Mouse (Mus musculus) gastrocnemius, adult 2 months (tissue): ENCODE data around the gene Zmat5. TPM values are rescaled to one million over a fixed set of nuclear protein-coding genes. Genes with fewer than 3 reads are reported as not detected.

Source experiments
- DNase-seq: peaks from one replicate; pipeline ENCODE4 v3.0.0; 2022
- H3K27ac ChIP-seq: fragments of 200-600 bp; 2 replicates; pipeline ENCODE4 v1.8.1; 2022; ENCODE audit warnings: mild to moderate bottlenecking
- H3K4me3 ChIP-seq: fragments of 200-600 bp; 2 replicates; pipeline ENCODE4 v1.8.1; 2022; ENCODE audit warnings: mild to moderate bottlenecking, moderate library complexity
- CTCF ChIP-seq: fragments of 200-600 bp; IDR thresholded peaks from 2 replicates; pipeline ENCODE4 v1.8.1; 2022; ENCODE audit warnings: antibody characterized with exemption, mild to moderate bottlenecking, moderate library complexity
- intact Hi-C: fragments of 180-260 bp; cut with DNase I; formaldehyde crosslinking; loops from one replicate; pipeline ENCODE4 v1.15.1; 2025
- total RNA-seq, 2 experiments: library from RNA; stranded (reverse); gene quantifications; 2 replicates each; pipeline ENCODE4 v1.2.3; 2021

Gene Zmat5
- total RNA-seq, 2 experiments from 2014 or later, result 23.3 to 28.5 TPM

DNA sequence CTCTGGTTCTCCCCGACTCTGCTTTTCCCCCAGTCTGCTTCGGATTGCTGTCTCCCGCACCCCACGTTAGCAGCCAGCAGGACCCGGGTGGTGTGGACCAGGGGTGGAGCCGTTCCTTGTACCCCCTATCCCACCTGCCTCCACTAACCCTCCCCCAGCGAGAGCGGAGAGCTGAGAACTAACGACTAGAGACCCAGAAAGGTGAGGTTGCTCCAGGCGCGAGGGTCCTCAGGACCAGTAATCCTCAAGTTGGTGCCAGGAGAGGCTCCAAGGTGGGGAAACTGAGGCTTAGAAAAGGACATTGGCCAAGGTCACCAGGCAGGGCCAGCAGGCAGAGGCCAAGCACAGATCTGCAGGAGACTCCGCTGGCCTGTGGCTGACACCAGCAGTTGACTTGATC, 42.8 kb downstream of the Zmat5 start:
- TF ChIP-seq CTCF, result no peak
- no peak for DNase-seq
- intact Hi-C loops, result no loop called here
- H3K27ac ChIP-seq, result no peak overlapping the region
- peak overlapping the region; percentile 66 for H3K4me3 ChIP-seq

DNA sequence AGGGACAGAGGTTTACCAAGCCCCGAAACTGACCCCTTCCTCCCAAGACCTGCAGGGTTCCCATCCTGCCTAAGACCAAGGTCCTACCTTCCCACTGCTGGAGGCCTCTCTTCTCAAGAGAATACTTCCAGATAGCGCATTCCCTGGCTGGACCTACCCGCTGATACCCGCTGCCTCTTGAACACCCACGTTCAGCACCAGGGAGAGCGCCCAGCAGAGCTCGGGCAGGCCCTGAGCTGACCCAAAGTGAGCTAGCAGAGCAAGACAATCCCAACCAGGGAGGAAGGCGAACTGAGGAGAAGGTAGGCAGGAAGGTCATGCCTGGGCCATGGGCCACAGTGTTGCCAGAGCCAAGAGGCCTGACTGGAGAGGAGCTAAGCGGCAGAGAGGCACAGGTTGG, 45.8 kb downstream of the Zmat5 start:
- H3K27ac ChIP-seq, result no peak overlapping the region
- intact Hi-C loops, result no loop called here
- H3K4me3 ChIP-seq, result no peak overlapping the region
- TF ChIP-seq CTCF, result no peak
- DNase-seq, result peak; percentile 72

DNA sequence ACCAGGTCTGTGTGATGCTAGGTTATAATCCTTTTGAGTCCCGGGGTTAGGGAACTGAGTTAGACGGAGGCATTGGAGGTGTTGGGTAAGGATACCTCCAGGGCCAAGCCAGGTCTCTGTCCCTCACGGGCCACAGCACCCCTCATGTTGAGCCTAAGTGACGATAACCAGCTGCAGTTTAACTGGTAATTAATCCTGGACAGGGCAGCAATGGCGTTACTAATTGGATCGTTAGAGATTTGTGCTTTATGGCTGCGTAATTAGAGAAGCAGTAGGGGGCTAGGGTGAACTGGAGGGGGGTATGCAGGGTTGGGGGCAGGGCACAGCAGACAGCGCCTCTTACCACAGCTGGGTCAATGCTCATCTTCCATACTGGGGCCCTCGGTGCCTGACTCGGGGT, 48.4 kb downstream of the Zmat5 start:
- Histone ChIP-seq H3K27ac (no peak overlapping the region), H3K4me3 (no peak overlapping the region)
- no peak for DNase-seq
- TF ChIP-seq CTCF, result no peak
- intact Hi-C loops, result no loop called here

DNA sequence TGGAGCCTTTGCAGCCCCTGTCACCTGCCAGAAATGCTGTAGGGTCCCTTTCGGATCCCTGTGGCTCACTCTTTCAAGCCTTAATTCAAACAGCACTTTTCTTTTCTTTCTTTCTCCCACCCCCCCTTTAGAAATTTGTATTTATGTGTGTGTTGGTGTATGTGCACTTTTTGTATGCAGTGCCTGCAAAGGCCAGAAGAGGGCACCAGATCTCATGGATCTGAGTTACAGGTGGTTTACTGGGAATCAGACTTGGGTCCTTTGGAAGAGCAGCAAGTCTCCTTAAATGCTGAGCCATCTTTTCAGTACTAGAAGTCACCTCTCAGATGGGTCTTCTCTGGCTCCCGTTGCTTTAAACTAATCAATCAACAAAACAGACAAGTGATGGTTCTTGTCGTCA, 49.6 kb downstream of the Zmat5 start:
- intact Hi-C loops, result no loop called here
- Histone ChIP-seq H3K27ac (no peak overlapping the region), H3K4me3 (no peak overlapping the region)
- DNase-seq, result no peak
- peak; percentile 34; the same call in 1 of the 2 replicates for TF ChIP-seq CTCF

DNA sequence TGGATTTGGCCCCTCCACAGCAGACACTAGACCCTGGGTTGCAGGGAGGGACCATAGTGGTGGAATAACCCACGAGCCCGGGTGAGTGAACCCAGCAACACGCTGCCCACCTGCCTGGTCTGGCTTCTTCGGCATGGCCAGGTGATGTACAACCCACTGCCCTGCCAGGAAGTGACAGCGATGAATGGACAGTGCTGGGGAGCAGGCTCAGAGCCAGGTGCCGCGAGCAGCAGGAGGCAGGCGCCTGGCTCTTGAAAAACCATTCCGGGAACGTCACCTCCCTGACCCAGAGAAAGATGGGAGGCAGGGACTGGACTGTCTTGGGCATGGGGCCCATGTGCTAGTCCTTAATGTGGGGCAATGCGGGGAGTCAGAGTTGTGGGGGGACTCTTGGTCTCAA, 50.4 kb downstream of the Zmat5 start:
- intact Hi-C loops, result no loop called here
- Histone ChIP-seq H3K27ac (no peak overlapping the region), H3K4me3 (no peak overlapping the region)
- no peak for DNase-seq
- no peak for TF ChIP-seq CTCF

DNA sequence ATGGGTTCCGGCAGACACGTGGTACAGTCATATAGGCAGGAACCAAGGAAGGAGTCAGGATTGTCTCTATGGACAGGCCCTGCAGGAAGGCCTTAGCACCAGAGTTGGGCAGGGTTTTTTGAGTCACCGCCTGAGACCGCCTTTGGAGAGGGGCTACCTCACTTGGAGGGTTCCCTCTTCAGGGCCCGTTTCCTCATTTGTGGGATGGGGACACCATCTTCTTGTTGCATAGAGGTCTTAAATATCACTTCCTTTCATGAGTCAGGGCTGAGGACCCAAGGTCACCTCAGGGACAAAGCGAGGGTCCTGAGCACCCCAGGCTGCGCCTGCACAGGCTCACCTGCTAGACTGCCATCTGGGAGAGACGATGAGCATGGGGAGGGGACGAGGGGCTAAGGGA, 52.0 kb downstream of the Zmat5 start:
- no peak for TF ChIP-seq CTCF
- H3K27ac ChIP-seq, result no peak overlapping the region
- no peak for DNase-seq

DNA sequence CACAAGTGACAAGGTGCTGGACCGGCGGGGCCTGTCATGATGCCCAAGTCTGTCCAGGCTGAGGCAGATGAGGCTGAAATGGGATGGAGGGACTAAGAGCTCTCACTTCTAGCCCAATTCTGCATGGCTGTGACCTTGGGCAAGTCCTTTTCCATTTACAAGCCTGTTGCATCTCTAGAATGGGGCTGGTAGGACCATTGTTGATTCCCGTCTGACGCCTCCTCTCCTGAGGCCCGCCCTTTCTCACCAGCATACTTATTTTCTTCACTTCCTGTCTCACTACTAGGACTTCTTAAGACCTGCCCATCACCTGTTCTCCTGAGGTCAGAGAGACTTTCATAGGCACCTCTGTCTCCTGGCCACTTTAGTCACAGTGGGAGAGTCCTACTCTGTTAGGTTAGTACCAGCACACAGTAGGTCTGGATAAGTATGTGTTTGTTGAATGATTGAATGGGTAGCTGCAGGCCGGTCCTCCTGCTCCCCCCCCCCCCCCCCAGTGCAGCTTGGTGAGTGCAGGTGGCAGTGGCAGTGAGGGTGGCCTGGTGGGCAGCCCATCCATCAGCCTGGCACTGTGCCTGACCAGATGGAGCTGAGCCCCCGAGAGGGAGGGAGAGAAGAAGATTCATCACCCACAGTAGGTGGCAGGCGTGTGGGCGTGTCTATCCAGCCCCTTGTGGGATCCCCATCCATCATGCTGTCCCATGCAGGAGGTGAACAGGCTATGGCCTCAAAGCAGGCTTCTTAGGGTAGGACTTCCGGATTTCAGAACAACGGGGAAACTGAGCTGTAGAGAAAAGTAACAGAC, 52.7 kb downstream of the Zmat5 start:
- DNase-seq, result no peak
- TF ChIP-seq CTCF, result no peak
- H3K4me3 ChIP-seq, result no peak overlapping the region
- H3K27ac ChIP-seq, result no peak overlapping the region
- intact Hi-C loops, result no loop called here

More for the DNA sequence above, 52.0 kb downstream of the Zmat5 start:
- intact Hi-C loops, result no loop called here
- H3K4me3 ChIP-seq, result no peak overlapping the region

DNA sequence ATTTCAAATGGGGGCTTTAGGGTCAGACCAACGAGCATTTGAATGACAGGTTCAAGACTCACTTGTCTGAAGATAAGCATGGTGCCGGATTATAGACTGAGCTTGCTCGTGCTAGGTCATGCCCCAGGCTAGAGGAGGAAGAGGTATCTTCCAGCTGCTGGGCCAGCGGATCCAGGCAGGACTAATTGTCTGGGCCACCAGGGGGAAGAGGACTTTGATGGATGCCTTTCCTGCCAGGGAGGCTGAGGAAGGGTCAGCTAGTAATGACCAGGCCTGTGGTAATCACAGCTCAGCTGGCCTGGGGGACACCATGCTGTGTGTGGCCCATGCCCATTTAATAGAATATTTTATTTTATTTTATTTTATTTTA, 53.3 kb downstream of the Zmat5 start:
- no peak for DNase-seq
- intact Hi-C loops, result no loop called here

DNA sequence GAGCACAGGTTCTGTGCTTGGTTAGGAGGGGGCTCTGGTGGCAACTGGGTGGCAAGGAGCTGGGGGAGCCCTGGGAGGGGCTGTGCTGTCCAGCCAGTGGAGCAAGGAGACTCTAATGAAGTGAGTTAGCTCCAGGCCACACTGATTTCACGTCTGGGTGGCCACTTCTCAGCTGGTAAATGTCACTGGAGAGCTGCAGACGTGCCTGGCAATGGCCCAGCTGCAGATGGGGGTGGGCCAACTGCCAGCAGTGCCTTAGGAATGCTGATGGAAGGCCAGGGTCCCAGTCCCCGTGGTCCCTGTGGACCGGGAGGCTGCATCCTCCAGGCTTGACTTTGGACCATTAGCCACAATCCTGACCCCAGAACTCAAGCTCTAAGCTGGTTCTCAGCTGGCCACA, 56.0 kb downstream of the Zmat5 start:
- Histone ChIP-seq H3K4me3 (no peak overlapping the region), H3K27ac (no peak overlapping the region)
- intact Hi-C loops, result no loop called here
- no peak for DNase-seq
- no peak for TF ChIP-seq CTCF

More for the DNA sequence above, 53.3 kb downstream of the Zmat5 start:
- Histone ChIP-seq H3K4me3 (no peak overlapping the region), H3K27ac (no peak overlapping the region)
- TF ChIP-seq CTCF, result no peak

DNA sequence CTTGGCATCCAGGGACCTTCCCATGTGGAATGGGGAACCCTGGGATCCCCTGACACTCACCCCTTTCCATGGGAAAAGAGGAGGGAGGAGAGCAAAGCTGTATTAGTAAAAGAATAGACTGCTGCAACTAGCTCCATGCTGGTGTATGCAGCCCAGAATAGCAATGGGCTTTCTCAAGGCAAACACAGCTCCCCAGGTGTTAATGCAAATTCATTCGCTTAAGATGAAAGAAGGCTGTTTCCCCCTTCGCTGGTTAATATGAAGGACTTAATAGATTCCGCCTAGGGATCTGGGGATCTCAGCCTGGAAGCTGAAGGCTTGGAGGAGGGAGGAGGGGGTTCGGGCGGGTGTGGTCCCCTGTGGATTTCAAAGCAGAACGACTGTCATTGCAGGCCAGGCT, 57.5 kb downstream of the Zmat5 start:
- DNase-seq, result no peak
- Histone ChIP-seq H3K27ac (no peak overlapping the region), H3K4me3 (no peak overlapping the region)
- intact Hi-C loops, result no loop called here
- no peak for TF ChIP-seq CTCF

DNA sequence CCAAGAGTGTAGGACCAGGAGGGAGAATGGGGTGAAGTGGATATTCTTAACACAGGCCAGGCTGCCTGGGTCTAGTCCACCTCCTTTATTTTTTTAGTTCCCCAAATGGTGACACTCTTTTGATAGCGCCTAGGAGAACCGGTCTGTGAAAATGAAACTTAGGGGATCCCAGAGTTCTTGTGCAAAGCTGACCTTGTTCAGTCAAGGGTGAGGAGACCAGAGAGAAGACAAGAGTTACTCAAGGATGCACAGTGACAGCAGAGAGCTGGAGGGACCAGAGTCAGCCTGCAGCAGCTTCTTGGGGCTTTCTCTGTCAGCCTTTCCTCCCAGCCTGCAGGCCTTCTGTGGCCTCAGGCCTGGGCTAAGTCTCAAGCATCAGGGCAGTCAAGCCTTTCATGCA, 58.0 kb downstream of the Zmat5 start:
- no peak overlapping the region for H3K4me3 ChIP-seq
- intact Hi-C loops, result no loop called here
- TF ChIP-seq CTCF, result no peak

DNA sequence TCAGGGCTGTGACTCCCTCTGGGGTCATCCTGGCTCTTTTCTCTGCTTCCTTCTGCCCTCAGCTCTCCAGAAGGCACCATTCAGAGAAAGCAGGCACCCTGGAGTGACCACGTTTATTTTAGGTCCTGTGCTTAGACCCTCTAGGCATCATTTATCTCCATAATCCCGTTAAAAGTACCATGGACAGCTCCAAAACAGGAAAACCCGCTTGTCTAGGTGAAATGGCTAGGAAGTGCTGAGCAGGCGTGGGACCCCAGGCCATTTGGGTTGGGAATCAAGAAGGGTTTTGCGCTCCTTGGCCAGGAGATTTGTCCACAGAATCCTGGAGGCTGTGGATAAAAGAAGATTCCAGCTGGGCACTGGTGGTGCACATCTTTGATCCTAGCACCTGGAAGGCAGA, 59.2 kb downstream of the Zmat5 start:
- TF ChIP-seq CTCF, result no peak
- intact Hi-C loops, result no loop called here
- Histone ChIP-seq H3K27ac (no peak overlapping the region), H3K4me3 (no peak overlapping the region)
- no peak for DNase-seq

More for the DNA sequence above, 58.0 kb downstream of the Zmat5 start:
- H3K27ac ChIP-seq, result no peak overlapping the region
- no peak for DNase-seq

DNA sequence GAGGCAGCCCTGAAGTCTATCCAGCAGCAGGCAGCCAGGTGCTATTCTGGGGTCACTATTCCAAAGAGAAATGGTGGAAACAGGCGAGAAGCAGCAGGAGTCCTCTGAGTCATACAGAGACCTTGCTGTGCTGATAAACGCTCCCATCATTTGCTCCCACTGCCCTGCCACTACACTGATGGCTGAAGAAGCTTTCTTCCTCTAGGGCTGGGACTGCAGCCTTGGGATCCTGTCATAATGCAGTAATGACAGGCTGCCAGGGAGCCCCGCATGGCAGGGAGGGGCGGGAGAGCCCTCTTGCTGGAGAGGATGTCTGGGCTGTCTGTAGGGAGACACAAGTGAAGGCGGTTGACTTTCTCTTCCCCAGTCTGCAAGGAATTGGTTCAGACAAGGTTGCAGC, 60.0 kb downstream of the Zmat5 start:
- no peak for DNase-seq
- TF ChIP-seq CTCF, result no peak
- intact Hi-C loops, result no loop called here
- Histone ChIP-seq H3K4me3 (no peak overlapping the region), H3K27ac (no peak overlapping the region)

DNA sequence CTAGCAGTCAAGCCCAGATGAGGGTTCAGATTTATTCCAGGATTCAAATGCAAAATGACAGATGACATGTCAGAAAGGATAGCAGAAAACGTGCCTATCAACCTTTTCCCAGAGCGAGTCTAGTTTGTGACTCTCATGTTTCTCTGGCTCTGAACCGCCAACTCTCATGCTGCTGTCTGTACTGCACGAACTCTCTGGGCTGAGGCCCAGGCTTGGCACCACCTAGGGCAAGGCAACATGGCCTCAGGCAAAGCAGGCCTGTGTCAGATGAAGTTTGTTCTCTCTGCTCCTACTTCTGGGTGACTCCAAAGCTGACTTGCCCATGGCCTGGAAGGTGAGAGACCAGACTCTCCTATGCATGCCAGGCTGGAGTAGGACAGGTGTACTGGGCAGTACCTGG, 63.9 kb downstream of the Zmat5 start:
- Histone ChIP-seq H3K4me3 (no peak overlapping the region), H3K27ac (peak overlapping the region; percentile 31; the same call in 1 of the 2 replicates)
- no peak for TF ChIP-seq CTCF
- intact Hi-C loops, result no loop called here
- peak; percentile 77 for DNase-seq
